Mouse (Mus musculus) heart, postnatal 14 days (tissue): Measurements from ENCODE around the gene Chchd6. TPM values are rescaled to one million over a fixed set of nuclear protein-coding genes. Genes with fewer than 3 reads are reported as not detected.
A peak's percentile ranks its signal among the peaks of the same experiment; 100 is the strongest.

Source experiments
- DNase-seq, 2 experiments: peaks; one replicate each; pipeline ENCODE4 v3.0.0; 2021 to 2022
- intact Hi-C: fragments of 180-260 bp; cut with DNase I; formaldehyde crosslinking; loops from one replicate; pipeline ENCODE4 v1.15.1; 2025
- total RNA-seq, 2 experiments: library from RNA; stranded (reverse); gene quantifications; 2 replicates each; pipeline ENCODE4 v1.2.3; 2021

Chchd6 gene
- total RNA-seq, 2 experiments from 2014 or later, result 10.2 to 11.1 TPM

DNA sequence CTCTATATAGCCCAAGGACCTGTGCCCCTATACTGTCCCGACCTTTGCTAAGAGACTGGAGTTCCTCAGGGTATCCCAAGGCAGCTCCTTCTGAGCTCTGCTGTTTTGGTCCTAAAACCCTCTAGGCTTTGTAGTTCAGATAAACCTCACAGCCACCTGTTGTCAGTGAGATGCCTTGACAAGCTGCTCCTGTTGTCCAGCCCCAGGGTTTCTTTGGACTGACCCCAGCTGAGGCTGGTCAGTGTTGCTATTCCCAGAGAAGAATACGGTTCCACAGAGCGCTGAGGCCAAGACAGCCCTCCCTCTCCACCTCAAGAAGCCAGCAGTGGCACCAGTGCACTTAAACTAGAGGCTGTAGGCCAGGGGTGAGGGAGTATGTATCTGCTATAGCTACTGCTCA lies 214.3 kb downstream of the Chchd6 start:
- intact Hi-C loops, result no loop called here
- DNase-seq, result no peak

DNA sequence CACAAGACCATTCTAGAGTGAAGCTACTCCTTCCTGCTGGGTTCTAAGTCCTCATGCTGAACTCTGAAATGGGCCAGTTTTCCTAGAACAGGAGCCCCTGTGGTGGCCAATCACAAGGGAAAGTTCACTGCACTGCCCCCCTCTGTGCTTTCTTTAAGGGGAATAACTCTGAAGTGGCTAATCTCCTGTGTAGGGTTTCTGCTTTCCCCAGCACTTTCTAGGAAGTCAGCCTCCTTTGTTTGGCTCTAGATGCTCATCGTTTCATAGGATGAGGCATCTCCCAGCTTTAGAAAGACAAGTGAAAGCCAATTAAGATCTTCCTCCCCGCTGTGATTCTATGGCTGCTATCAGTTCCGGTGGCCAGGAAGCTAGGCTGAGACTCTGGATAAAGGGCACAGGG lies 214.7 kb downstream of the Chchd6 start:
- no peak for DNase-seq
- intact Hi-C loops, result no loop called here

DNA sequence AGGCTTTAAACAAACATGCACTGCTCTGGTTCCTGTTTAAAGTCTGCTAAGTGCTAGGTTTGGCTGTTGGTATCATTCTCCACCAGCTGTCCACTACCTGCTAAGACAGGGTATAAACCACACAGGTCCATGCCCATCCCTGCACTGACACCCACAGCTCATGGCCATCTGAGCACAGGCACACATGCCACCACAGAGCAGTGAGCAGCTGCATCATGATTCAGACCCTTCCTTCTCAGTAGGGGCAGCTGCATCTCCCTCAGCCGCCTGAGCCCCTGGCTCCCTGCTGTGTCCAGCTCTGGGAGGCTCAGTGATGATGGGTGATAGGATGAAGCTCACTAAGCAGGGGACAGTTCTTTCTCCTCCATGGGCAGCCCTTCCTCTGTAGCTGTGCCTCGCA lies 217.2 kb downstream of the Chchd6 start:
- DNase-seq, result no peak
- intact Hi-C loops, result no loop called here

DNA sequence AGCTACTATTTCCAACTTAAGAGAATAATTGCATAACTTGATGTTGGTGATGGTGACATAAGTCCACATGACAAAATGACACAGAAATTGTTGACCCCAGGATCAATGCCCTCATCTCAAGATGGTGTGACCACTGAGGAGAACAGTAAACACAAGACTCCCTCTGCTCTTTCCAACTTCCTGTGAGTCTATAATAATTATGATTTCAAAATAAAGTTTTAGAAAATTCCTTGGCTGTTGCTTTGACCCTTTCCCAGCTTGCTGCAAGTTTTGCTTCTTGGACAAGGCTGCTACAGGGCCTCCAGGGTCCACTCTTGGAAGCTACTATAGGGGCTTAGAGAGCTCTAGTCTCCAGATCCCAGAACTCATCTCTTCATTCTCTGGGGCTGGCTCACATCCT lies 226.6 kb downstream of the Chchd6 start:
- no peak for DNase-seq
- intact Hi-C loops, result no loop called here

DNA sequence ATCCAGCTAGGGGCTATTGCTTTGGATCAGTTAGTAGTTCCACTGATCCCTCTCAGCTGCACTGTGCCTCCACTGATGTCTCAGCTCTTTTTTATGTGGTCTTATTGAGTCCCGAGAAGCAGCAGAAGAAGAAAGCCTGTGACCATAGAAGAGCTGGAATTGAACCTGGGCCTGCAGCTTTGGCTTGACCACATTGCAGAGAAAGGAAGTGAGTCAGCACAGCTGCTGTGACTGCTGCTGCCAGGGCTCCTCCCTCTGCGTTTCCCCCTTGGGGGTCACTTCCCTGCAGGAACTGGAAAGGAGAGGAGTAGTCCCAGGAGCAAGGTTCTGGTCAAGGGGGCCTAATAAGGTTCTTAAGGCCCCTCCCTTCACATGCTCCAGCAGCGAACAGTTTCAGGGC lies 231.1 kb downstream of the Chchd6 start:
- intact Hi-C loops, result no loop called here
- DNase-seq, result peak in 1 of 2 experiments; percentile 52

DNA sequence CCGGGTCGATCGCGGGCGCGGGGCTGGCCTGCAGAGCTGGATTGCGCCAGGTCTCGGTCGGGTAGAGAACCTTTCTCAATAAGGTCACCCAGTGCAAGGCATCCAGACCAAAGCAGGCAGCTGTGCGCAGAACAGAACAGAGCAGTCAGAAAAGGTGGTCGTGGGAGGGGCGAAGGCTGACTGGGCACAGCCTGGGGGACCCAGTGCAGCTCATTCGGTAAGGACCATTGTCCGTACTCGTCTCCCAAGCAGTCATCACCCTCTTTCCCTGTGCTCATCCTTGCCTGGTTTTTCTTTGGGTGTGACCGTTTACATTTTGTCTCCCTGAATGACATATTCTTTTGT lies 232.4 kb downstream of the Chchd6 start:
- no peak for DNase-seq
- intact Hi-C loops, result loop anchor here (2.0 kb wide), 3 partner anchors 104 to 270 kb away; no protein-coding TSS in a partner anchor

DNA sequence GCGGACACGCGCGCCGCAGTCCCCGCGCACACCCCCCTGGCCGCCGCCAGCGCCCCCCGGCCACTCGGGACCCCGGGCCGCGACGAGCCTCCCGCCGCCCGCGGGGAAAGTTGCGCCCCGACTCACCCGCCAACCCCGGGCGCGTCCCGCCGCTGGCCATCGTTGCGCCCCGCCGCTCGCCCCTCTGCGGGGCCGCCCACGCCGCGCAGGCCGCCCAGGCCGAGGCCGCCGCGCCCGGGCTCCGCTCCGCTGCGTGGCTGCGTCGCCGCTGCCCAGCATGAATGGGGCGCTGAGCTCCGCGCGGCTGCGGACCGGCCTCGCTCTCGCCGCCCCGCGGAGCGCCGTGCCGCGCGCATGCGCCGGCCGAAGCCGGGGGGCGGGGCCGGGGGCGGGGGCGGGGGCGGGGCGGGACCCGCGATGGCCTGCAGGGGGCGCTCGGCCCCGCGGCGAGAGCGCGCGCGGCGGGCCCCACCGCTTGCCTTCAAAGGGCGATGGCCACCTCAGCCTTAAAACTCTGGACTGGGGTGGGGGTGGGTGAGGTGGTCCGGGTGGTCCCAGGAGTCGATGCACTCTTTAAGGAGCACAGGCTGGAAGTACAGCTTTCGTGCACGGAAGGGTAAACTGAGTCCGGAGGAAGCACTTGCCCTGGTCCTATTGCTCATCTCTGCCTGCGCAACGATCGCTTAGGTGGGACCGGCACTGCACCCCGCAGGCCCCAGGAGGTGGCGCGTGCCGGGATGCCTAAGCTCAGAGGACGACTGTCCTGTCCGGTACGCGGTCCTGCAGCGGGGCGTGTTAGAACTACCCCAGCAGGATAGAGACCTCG lies 233.0 kb downstream of the Chchd6 start, which contains the start of gene Plxna1:
TSS of gene Plxna1 (minus strand) at position 340 of the 826 bp plus-strand sequence.
- peak; percentile 76 to 81 for DNase-seq
- intact Hi-C loops, result loop anchor here (2.0 kb wide), 3 partner anchors 104 to 270 kb away; no protein-coding TSS in a partner anchor

DNA sequence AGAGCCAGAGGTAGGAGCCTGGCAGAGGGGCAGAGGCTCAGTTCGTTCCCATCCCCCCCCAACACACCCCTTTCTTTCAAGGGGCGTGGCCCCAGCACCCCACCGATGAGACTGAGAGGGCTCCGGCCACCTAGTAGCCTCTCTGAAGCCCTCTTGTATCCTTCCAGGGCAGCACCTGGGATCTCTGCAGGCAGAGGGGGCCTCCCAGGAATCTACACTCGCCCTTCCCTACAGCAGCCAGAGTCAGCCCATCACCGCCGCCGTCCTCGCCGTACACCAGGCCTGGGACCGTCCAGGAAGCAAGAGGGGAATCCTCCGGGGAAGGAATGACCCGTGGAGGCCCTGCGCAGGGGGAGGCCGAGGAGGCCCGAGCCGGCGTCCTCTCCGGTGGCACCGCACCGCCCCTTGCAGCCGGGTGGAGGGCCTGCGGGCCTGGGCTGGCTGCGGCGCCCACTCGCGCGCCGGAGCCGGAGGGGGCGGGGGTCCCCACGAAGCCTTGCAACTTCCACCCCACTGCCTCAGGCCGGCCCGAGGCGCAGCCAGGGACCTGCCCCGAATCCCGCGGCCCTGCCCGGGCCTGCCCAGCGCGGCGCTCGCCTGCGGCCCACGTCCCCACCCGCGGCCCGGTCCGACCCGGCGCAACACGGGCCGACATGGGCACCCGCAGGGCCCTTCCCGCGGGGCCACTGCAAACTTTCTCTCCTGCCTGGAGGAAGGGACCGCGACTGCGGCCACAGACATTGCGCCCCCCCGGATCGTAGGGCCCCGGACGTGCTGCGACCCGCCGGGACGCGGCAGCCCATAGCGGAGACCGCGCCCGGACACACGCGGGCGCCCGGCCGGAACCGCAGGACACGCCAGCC lies 233.8 kb downstream of the Chchd6 start:
- intact Hi-C loops, result loop anchor here (2.0 kb wide), 6 partner anchors 15 to 435 kb away; no protein-coding TSS in a partner anchor
- DNase-seq, result peak; percentile 60 to 67

DNA sequence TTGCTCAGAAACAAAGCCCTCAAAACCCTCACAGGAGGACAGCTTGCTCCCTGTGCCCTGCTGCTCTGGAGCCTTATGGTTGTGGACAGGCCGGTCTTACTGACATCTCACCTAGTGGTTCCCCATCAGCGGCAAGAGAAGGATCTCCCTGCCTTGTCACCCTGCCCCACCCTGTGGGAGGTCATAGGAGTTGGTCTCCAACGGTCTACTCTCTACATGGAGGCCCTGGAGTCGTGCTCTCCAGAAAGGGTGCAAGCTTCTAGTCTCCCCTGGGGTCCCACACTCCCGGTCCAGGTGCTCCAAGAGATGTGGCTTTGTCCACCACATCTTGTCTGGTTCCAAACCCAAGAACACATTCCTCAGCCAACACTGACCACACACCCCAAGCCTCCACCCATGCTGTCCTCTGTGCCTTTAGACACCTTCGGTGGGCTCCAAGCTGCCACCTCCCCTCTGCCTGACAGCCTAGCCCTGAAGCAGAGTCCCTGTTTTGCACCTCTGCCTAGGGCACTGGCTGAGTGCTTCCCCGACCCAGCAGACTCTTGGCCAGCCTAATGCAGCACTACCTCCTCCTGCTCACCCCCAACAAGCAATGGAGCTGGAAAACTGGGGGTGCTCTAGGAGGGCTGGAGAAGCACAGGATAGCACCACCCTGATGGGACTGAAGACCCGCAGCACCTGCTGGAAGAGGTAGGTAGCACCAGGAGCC lies 234.6 kb downstream of the Chchd6 start:
- intact Hi-C loops, result loop anchor here (2.0 kb wide), 3 partner anchors 14 to 434 kb away; no protein-coding TSS in a partner anchor
- no peak for DNase-seq

DNA sequence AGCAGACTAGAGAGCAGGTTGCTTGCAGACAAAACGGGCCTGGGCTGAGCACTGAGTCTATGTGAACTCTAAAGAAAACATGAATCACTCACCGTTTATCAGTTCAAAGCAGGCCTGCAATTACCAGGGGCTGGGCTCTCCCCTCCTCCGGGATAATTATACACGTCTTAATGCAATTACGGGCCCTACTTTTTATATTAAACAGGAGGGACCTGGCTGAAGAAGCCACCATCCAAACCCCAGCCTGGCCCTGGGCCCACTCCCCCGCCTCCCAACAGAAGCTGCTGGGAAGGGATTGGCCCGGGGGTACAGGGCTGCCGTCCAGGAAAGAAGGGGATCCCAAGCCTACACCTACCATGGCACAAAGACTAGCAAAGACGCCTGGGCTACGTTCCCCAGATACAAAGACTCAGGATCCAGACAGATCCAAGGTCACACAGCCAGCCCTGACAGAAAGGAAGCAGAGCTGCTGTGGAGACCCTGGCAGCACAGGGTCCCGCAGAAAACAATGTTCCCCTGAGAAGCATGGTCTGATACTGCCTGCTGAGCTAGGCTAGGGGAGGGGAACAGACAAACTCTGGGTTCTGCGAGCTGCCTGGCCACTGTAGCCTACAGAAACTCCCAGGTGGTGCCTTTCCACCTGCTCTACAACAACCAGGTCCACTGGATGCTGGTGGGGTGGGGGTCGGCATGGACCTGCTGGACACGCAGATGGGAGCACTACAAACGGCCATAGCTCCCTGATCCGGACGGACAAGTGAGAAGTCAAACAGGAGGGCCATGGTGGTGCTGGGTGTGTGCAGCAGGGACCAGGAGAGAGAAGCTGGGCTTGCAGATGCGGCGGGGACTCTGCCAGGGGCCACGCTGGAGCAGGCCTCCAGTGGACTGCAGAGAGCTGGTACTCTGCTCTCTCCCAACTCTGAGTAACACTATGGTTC lies 235.4 kb downstream of the Chchd6 start:
- intact Hi-C loops, result loop anchor here (2.0 kb wide), 3 partner anchors 13 to 433 kb away; no protein-coding TSS in a partner anchor
- peak; percentile 49 to 55 for DNase-seq

DNA sequence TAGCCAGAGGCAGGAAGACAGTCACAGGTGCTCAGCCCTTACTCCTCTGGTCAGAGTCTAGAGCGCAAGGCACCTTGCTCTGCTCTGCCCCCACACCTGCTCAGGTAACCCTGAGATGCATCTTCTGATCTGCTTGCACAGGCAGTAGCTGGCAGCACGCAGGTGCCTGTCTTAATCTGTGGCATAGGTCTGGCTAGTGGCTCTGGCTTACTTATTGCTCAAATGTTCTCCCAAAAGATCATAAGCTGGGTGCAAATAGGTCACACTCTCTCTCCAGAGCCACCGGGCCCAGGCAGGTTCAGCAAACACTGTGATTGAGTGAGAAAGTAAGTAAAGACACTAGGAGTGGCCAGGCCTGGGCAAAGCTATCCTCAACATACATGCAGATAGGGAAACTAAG lies 236.3 kb downstream of the Chchd6 start:
- DNase-seq, result no peak
- intact Hi-C loops, result no loop called here

DNA sequence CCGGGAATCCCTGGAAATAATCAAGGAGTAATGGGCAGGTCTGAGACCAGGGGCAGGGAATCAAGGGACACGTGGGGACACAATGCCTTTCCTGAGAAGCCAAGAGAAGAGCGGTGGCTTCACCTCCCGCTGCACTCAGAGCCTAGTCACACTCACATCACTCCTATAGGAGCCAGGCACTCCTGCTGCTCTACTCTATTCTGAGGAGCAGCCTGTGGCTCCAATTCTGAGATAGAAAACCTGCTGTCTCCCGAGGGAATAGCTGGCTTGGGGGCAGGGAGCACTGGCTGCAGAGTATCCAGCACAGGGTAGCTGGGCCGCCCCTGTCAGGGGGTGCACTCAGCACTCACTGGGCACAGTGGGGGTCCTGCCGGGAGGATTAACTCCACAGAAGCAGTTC lies 239.8 kb downstream of the Chchd6 start:
- DNase-seq, result no peak
- intact Hi-C loops, result no loop called here

DNA sequence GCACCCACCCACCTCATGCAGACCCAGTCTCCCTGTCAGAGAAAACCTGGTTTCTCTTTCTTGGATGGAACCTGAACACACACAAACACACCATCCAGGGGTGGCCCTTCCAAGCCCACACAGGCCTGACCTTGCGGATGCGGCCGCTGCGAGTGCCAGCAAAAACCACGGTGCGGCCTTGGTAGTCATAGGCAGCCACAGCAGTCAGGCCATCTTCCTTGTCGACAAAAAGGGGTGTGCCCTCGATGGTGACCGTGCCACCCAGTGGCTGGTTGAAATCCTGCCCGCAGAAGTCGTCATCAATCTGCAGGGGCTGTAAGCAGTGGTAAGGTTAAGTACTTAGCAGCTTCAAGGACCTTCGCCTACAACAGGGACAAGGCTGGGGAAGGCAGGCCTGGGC lies 240.7 kb downstream of the Chchd6 start:
- no peak for DNase-seq
- intact Hi-C loops, result no loop called here

DNA sequence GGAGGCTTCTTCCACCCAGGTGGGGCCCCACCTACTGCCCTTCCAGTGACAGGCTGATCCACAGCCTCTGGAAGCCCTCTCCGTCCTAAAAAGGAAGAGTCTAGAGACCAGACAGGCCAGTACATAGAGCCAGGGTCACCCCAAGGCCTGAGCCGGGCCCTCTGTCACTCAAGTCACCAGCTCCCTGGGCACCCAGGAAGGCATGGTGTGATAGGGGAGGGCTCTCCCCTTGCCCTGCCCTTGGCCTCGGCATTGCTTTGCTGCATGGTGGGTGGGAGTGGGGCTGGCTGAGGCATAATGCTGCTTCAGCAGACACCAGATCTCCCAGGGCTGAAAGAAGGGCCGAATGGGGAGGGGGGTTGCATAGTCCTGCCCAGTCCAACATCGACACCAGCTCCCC lies 241.4 kb downstream of the Chchd6 start:
- DNase-seq, result no peak
- intact Hi-C loops, result no loop called here

DNA sequence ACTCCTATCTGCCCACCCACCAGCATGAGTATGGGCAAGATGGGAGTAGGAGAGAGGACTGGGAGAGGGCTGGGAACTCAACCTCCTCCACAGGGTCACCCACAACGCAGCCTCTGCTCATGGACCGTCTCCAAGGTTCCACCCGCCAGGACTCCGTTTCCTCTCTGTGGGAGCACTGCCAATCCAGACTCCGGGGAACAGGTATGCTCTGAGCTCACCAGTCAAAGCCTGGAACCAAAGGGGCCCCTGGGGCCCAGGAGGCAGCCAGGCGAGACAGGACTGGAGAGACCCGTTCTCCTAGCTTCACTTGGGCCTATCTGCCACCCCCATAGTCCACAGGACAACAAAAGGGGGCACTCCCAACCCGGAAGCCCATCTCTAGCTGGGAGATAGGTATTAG lies 242.4 kb downstream of the Chchd6 start:
- intact Hi-C loops, result no loop called here
- DNase-seq, result no peak

DNA sequence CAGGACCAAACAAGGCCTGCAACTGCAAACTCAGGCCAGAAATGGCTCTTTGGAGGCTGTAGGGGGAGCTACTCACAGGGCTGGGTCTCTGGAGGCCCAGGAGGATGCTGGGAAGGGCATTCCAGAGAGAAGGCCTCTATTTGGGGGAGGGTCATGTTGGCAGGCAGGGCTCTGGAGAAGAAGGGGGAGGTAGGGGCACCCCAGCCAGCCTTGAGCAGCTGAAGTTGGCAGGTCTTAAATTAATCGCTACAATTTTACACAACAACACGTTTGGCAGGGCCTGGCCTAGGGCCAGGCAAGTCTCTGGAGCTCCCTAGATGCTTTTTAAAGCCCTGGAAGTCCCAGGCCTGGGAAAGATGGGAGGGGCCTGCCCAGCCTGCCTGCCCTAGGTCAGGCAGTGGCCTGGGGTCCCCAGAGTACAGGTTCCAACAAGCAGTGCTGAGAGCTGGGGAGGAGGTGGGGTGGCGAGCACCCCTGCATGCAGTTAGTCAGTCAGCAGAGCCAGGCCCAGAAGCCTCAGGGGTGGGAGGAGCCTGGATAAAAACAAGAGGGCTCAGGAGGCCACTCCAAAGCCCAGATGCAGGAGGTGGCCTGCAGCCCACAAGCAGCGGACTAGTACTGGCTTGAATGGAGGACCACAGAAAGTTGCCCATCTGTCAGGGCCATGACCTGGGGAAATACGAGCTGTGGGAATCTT lies 243.9 kb downstream of the Chchd6 start:
- peak; percentile 58 to 71 for DNase-seq
- intact Hi-C loops, result no loop called here

DNA sequence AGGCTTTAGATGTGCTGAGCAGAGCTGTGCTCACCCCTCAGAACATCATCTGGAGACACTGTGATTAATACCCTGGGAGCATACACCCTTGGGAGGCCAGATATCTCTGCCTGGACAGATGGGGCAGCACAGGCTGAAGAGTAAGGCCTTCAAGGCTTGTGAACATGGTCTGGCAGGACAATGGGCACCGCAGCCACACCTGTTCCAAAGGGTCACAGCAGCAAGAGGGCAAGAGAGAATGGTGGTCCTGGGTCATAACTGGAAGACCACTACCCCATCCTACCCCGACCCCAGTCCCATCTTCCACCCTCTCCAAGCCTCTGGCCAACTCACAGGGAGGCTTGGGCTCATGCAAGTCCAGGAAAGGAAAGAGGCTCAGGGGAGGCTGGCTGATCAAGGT lies 244.9 kb downstream of the Chchd6 start:
- intact Hi-C loops, result no loop called here
- DNase-seq, result no peak

DNA sequence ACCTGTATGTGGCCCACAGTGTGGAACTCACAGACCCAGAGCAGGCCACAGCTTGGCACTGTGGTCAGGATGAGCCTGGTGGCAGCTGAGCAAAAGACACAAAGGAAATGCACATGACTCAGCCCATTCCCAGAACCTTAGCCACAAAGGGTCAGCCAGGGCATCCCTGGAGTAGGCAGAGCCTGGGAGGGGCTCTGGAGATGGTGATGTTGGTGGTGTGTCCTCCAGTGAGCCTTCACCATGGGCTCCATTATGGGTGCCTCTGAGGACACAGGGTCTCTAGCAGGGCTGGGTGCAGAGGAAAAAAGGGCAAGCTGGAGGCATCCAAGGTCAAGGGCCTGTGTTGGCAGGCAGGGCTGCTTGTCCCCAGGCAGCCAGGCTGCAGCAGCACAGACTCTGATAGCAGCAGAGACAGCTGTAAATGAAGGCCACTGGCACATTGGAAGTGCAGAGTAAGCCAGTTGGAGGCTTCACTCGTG lies 245.4 kb downstream of the Chchd6 start:
- intact Hi-C loops, result no loop called here
- DNase-seq, result peak in 1 of 2 experiments; percentile 57

DNA sequence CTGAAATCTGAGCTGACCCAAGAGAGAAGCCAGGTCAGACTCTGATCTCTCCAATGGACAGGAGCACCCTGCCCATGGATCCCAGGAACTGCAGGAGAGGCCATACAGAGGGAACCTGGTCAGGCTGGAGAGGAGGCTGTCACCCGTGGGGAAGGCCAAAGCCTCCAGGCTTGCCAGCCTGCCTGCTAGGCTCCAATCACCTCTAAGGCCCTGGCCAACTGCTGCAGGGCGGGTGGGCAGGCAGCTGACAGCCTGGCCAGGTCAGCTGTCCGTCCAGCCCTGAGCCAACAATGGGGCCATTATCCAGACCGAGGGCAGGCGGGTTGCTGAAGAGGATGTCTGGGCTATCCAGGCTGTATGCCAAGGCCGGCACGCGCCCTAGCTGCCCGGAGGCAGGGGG lies 247.1 kb downstream of the Chchd6 start:
- intact Hi-C loops, result no loop called here
- DNase-seq, result peak in 1 of 2 experiments; percentile 44
